Mouse (Mus musculus) cerebellum, adult 2 months (tissue): ENCODE data around the gene Fut8.

Experiments
- CTCF ChIP-seq: fragments of 200-500 bp; IDR thresholded peaks from 2 replicates; pipeline ENCODE4 v1.5.1; 2011; ENCODE audit warnings: low read depth, mild to moderate bottlenecking, control low read depth, low read length, moderate library complexity, borderline replicate concordance; ENCODE audit not compliant: insufficient read depth
- POLR2A ChIP-seq: fragments of 200-500 bp; IDR thresholded peaks from 2 replicates; pipeline ENCODE4 v1.6.1; 2011; ENCODE audit warnings: low read length, control low read depth, borderline replicate concordance; ENCODE audit not compliant: insufficient read depth

- TF ChIP-seq CTCF: no peak
- no peak for TF ChIP-seq POLR2A
Measured at GRCm38 (mm10) chr12:77222272-77222874, 15.6 kb upstream of the Fut8 start.
